Mouse (Mus musculus) gastrocnemius, postnatal 4 days (tissue): ENCODE measurements around the gene Fli1. TPM values are rescaled to one million over a fixed set of nuclear protein-coding genes. Genes with fewer than 3 reads are reported as not detected.

Source experiments
- DNase-seq, 2 experiments: peaks; one replicate each; pipeline ENCODE4 v3.0.0; 2021 to 2022; ENCODE audit warnings: low spot score in 2 of 2, mixed read lengths in 2 of 2
- total RNA-seq, 2 experiments: library from RNA; stranded (reverse); gene quantifications; 2 replicates each; pipeline ENCODE4 v1.2.3; 2021

Fli1 gene
- total RNA-seq, 2 experiments from 2014 or later, result 22.3 to 27.9 TPM

DNA sequence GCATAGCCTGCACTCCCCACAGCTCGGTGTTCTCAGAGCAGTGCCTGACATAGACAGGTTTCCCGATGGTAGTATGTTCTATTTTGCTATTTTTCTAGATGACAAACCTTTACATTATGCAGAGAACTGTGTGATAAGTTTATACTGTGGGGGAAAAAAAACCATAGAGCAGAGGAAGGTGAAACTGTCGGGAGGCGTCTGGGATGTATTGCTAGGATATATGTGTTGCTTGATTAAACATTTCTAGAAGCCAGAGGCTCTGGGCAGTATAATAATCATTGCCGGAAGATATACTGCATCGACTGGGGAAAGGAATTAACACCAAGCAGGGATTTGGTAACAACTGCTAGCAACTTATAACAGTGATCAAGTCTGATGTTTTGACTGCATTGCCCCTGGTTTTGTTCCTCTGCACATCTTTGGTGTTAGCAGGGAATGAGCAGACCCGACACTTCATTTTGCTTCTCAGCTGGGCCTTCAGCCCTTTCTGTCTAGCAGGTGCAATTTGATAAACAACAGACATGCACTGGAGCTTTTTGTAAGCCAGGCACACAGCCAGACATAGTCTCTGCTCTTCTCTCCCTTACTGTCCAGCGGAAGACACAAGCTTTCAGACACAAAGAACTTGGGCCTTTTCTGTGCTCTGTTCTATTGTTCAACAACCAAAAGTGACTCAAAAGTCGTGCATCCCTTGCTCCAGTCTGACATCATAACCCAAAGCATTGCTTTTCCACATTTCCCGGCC lies 129.7 kb downstream of the Fli1 start:
- no peak for DNase-seq

DNA sequence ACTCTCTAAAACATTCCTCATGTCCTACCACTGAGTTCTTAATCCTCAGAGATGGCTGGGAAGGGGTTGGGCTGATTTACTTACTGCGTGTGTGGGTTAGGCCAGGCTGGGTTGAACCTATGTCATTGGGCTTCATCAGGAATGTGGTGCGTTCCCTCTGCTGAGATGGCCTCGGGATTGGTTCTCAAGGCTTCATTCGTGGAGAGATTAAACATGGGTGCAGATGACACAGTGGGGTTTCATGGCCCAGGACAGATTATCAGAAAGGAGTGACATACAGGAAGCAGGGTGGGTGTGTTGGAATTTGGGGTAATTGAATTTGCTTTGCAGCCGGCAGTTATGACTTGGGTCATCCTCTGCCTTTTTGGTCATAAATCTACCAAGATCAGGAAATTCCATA lies 131.2 kb downstream of the Fli1 start:
- no peak for DNase-seq

DNA sequence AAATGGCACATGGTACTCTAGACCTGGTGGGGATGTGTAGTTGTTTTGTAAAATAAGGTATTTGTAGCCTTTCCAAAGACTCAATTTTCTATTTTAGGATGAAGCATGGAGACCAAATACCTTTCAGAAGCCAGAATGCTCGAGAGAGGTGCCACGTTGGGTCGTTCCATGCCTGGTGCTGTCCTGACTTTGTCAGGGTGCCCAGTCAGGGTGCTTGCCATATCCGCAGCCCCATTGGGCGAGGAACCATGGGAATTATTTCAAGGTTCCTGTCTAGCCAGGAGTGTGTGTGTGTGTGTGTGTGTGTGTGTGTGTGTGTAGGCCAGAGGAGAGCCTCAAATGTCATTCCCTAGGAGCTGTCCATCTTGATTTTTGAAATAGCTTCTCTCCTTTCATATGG lies 132.0 kb downstream of the Fli1 start:
- no peak for DNase-seq

DNA sequence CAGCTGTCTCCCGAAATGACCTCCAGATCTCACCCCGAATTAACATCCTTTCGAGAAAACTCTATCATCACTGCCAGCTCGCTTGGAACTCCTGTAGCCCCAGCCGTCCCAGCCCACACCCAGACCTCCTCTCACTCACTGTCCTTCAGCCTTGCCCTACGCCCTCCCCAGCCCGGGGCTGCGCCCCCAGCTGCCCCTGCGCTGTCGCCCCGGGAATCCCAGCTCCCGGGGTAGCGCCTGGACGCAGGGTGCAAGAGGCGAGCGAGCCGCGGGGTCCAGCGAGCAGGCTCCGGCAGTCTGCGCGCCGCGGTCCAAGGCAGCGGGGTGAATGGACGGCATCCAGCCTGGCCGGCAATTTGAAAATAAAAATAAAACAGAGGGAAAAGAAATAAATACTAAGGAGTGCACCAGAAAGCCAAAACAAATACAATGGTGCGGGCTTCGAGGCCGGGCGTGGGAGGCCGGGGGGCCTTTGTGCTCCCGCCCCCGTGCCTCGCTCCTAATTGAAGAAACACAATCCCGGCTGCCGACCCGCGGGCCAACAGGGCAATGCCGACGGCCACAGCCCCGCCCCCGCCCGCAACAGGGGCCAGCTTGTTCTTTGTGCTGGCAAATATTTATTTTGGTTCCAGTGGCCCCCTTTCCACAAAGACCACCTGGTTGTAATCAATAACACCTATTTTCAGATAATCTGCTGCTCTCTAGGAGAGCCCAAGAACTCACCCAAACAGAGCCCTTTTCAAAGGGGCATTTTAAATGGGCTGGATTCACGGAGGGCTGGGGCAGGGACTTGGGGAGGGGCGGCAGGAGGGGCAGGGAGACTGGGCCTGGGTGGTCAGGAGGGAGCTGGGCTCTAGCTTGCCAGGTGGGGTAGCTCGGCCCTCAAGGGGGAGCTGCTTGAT lies 133.3 kb downstream of the Fli1 start:
- DNase-seq, result peak; percentile 23 to 42

DNA sequence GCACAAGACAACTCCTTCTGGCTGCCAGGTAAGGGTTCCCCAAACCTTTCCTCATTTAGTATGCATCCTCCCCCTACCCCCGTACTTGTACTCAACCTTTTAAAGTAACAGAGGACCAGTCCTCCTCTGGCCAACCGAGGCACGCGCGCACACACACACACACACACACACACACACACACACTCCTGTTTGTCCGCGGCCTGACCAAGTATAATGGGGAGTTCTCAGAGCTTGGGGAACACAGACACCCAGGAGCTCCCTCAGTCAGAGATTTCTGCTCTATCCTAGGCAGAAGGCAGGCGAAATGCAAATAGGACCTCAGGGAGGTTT lies 134.0 kb downstream of the Fli1 start:
- no peak for DNase-seq

DNA sequence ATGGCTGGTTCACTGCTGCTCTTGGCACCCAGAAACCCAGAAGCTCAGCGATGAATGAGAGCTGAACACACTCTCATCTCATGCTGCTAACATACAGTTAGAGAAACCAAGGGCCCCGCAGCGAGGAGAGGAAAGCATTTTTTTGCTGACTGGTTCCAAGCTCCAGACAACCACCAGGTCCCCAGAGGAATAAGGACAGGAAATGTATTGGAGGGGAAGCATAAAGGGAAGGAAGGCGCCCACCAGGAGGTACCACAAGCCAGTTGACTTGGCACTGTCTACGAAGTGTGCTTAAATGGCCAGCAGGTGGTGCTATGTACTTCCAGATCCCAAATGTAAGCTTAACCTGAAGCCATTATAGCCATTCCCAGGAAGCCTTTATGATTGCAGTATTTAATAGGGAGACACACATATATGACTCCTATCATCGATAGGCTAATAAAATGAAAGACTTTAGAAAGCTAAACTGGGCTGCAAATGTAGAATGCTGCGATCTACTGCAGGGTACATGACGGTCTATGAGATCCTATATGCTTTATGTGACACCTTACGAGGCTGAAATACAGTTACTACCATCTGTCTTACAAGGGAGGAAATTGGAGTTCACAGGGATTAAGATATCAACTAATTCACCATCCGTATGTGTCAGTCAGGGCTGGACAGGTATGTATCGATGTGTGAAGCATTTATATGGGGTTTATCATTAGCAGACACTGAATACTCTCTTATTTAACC lies 137.3 kb downstream of the Fli1 start:
- DNase-seq, result peak in 1 of 2 experiments; percentile 51

DNA sequence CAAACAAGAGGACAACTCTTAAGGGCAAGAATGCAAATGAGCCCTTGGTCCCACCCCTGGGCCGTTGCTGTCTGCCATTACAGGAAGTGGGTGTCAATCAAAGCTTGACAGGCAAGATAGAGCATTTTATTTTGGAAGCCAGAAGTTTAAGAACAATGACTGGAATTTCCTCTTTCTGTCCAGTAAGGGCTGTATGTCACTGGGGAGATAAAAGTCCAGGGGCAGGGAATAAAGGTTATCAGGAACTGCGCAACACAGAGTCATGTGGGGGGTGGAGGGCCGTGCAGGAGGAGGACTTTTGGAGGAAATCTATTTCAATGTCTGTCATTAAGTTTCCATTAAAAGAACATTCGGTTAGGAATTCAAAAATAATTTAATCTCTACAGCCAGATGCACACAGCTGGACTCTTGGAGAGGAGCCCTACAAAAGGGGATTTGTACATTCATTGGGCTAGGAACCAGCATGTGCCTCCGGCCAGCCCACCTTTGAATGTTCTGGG lies 141.9 kb downstream of the Fli1 start:
- no peak for DNase-seq

DNA sequence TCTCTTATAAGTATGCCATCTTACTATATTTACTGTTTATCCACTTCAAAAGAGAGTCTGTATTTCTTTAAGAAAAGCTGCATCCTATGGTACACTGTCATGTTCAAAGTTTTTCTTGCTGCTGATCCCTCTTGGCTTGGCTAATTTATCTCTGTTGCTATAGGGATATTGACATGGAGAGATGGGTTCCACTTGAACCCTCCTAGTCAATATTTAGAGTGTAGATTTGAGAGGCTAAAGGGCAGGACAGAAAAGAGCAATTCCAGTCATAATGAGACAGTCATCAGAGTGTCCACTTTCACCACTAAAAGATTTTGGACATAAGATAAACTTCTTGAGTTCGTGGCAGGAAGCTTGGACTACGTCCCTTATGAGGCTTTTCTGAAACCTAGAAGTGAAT lies 142.4 kb downstream of the Fli1 start:
- no peak for DNase-seq

DNA sequence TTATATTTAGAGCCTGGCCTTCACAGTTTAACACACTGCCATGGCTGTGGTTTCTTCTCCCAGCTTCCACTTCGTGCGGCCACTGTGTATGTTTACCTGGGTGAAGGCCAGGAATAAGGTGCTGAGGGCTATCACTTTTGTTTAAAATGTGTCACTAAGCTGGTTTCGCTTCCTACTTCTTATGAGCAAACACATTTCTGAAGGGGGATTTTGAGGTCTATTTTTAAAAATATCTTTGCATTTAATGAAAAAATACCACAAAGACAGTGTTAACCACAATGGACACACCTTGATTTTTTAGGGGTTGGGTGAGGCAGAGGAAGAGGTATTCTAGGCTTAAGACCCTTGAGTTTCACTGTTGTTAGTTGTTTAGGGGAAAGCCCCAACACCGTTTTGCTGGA lies 147.9 kb downstream of the Fli1 start:
- no peak for DNase-seq

DNA sequence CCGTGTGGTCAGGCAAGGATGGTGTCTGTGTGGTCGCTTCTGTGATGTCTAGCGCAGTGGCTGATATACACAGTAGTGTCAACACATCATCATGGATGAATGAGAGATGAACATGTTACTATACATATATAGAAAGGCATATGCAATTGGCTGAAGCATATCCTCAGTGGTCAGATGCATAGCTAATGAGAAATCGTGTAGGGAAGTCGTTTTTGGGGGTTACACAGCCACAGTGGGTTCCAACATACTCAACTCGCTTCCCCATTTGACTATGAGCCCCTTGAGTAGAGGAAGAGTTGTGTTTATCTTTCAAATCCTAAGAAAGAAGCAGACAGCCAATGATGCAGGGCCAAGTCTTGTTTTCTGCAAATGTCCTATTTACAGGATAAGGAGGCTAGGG lies 149.9 kb downstream of the Fli1 start:
- DNase-seq, result no peak

DNA sequence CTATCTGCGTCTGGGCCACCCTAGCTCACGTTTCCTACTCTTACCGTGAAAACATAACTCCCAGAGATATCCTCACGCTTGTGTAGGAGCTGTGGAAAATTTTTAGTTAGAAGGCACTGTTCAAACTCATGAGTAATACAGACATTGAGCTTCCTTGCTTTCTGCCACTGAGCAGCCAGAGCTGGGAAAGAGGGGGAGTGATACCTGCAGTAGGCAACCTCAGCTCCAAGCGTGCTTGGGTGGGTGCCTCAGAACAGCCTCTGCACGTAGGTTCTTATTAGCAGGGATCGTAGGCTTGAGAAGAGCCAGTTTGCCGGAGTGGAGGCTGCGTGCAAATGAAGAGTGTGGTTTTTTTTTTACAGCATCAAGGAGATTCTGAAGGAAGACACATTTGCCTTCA lies 151.0 kb downstream of the Fli1 start:
- DNase-seq, result no peak

DNA sequence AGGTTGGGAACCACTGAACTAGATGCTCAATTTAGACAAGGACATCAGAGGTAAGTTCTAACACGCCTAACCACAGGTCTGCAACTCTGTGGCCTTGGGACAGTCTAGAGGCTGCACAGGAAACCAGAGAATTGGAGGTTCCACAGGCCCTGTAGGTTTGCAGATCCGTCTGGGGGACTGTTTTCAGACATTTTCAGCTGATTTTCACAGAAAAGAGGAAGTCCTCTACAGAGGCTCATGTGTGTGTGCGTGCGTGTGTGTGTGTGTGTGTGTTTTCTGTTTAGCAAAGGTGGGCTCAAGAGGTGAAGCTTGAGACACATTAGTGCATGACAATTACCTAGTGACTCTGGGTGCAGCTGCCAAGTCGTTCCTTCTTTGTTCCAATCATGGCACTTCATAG lies 151.6 kb downstream of the Fli1 start:
- DNase-seq, result no peak

DNA sequence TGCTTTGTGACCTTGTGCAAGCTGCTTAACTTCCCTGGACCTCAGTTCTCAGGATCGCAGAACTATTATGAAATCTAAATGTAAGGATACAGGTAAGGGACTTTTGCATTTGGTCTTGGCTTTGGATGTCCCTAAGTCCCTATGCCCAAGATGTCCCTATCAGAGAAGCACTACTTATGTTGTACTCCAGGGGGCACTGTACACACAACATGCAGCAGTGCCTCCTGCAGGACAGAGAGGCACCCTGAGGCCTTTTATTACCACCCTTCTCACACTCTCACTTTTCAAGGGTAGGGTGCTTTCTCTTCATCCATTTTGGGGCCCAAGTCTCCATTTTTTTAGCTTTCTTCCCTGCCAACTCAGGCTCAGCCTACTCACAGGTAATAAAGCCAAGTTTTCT lies 154.5 kb downstream of the Fli1 start:
- DNase-seq, result no peak

DNA sequence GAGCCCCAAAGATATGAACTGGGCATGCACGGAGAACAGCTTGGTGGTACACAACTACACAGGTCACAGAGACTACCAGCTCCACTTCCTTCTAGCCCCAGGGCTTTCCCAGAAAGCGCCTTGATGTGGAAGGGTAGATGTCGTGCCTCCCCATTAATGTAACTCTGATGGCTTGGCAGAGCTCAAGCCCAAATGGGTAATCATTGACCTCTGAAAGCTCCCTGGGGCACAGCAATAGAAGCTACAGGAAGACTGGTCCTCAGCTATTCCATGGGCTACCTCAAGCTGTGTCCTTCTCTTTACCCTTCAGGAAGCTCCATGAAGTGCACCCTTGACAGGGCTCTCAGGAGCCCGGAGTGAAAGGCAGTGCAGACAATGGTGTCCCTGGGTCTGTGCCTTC lies 157.8 kb downstream of the Fli1 start:
- no peak for DNase-seq

DNA sequence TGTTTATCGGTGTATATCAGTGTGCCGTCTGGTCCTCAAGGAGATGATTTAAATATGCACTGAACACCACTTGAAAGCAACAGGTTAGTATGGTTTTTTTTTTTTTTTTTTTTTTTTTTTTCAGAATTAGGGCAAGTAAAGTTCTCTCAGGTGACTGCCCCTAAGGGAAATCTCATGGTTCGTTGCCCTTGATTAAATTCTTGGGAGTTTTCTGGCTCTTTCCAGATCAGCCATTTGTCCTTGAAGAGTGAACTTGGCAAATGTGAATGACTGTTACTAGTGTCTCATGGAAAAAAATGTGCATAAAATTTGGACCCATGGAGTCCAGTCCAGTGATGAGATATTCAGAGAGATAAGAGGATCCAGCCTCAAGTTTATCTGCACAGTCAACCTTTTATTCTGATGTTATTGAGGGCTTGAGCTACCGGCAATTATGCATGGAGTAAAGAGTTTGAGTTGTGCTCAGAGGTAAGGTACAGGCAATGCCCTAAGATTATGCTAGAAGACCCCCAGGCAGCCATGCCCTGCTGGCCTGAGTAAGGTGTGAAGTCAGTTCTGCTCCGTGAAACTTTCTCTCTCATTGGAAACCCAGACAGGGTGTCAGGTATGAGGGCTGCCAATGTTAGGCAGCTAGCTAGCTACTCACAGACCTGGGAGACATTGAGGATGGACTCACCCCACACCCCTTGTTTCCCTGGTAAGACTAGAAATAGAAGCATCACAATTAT lies 165.6 kb downstream of the Fli1 start:
- no peak for DNase-seq

DNA sequence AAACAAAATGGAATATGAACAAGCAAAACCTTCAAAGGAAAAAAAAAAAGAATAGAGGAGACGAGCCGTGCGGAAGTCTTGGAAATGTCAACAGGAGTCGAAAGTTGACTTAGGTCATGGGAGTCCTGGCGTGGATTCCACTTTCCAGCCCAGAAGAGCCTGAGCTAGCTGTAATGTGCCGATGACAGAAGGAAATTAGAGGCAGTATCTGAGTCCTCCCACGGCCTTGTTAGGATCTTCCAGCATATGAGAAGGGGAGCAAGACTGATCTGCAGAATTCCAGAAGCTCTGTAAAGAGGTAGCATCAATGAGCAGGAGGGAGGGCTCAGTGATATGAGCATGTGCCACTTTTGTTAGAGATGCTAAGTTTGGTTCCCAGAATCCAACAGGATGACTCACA lies 166.6 kb downstream of the Fli1 start:
- no peak for DNase-seq

DNA sequence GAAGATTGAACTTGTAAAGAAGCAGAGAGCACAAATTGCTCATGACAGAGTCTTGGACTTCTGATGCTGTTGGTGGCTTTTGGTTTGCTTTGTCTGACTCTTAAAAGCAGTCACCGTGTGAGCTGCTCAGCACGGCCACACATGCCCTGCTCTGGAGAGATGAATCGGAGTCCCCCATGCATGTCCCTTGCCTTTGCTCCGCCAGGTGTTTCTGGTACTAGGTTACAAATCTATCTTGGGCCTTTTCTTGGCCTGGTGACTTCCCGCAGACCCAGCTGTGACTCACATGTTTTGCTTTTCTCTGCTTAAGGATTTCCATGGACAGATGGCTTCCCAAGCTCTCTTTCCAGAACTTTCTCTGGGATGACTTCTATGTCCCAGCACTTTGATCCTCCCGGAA lies 169.0 kb downstream of the Fli1 start:
- no peak for DNase-seq
